Mouse (Mus musculus) ovary, adult 18-20 months (tissue): ENCODE measurements around the gene Mdga1.
A peak's percentile ranks its signal among the peaks of the same experiment; 100 is the strongest.

ENCODE experiments used
- DNase-seq: peaks from one replicate; pipeline ENCODE4 v3.0.0; 2022; ENCODE audit warnings: low spot score, mixed read lengths

The Mdga1 gene

DNA sequence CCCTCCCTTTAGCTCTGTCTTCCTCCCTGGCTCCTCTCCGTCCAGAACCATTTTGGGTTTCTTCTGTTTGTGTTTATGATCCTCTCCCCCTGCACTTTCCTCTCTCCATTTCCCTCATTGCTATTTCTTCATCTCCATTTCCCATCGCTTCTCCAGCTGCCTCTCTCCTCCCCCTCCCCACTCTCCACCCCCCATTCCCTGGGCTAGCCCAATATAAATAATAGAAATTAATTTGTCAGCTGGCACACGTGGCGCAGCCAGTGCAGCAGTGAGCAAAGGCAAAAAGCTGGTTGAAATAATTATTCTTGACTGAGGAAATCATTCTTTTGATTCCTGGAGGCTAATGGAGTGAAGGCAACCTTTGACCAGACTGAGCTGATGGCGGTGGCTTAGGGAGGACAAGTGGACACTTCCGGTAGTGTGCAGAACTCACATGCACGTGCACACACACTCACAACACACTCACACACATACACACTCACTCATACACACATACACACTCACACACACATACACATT is at the start of gene Mdga1:
Mdga1 (minus strand) TSS at position 51 of the 519 bp plus-strand sequence.
- no peak for DNase-seq

DNA sequence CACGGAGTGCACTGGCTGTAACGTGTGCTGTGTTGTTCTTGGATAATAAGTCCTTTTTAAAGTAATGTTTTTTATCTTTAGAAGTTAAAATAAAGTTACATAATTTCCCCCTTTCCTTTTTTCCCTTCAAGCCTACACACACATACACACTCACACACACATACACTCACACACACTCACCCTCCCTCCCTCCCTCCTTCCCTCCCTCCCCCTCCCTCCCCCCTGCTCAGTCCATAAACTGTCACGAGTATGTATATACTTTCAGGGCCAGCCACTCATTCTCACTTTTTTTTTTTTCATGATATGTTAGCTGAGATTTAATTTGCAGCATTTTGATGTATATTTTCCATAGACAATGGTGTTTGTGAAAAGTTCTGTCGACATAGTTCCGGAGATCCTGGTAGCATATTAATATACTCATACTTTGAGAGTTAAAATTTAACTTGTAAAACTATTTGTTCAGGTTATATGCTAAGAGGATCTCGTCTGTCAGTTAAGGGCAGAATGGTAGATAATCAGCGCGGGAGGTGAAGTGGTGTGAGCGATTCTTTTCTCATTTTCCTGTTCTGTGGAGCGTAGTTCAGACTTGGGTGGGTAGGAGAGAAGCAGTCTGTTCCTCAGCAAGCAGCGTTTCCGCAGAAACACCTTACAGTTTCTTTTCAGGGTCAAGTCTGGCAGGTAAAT is 49.2 kb upstream of the Mdga1 start:
- DNase-seq, result no peak

DNA sequence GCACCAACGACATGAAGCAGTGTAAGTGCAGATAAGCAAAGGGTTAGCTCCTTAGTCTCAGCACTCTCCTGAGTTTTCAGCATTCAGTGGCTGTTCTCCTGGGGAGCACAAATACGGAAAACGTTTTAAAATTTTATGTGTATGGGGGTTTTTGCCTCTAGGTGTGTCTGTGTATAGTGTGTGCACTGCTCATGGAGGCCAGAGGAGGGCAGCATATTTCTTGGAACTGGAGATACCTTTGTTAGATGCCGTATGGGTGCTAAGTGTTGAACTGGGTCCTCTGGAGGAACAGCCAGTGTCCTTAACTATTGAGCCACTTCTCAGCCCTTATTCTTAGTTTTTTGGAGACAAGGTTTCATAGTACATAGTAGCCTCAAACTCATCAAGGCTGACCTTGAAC is 44.8 kb upstream of the Mdga1 start:
- no peak for DNase-seq

DNA sequence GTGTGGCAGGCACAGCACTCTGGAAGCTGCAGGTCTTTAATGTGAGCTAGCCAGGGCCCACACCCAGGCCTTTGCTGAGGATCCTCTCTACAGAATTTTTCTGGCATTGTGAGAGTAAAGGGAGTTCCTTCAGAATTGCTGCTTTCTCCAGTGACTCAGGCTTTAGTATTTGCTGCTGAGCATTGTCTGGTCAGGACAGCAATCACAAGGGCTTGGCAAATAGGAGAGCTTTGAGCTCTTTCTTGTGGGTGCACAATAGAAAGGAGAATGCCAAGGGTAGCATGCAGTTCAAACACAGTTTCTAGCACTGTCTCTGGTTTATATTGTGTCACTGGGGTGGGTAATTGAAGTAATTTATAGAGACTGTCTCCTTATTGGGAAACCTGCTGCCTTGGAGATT is 38.5 kb upstream of the Mdga1 start:
- no peak for DNase-seq

DNA sequence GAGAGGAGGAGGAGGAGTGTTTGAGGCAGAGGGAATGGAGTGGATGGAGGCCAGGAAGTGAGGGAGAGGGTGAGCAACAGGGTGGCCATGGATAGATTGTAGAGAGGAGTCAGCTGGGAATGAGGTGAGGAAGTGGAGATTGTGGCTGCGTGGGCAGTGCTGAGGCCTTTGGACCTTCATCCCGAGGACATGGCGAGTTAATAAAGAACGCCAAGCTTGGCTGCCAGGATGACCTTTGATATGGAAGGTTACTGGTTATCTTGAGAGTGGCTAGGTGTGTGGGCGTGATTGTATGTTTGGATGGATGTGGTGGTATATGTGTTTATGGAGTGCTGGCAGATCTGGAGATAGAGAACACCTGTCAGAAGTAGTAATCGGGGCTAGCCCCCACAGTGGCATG is 38.0 kb upstream of the Mdga1 start:
- DNase-seq, result no peak

DNA sequence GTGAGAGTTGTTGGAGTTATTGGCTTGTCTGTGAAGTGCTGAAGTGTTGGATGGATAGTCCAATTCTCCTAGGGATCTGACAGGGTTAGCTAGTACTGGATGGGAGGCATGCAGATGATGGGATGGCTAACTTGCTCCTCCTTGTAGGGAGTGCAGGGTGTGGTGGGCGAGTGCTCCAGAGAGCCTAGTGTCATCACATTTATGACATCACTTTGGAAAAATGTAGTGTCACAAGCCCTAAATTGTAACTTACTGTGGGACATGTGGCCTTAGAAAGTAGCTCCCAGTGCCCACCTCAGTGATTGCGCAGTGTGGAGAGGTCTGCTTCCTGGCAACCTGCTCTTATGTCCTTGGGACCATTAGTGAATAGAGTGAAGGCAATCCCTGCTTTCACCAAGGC is 37.0 kb upstream of the Mdga1 start:
- DNase-seq, result no peak

DNA sequence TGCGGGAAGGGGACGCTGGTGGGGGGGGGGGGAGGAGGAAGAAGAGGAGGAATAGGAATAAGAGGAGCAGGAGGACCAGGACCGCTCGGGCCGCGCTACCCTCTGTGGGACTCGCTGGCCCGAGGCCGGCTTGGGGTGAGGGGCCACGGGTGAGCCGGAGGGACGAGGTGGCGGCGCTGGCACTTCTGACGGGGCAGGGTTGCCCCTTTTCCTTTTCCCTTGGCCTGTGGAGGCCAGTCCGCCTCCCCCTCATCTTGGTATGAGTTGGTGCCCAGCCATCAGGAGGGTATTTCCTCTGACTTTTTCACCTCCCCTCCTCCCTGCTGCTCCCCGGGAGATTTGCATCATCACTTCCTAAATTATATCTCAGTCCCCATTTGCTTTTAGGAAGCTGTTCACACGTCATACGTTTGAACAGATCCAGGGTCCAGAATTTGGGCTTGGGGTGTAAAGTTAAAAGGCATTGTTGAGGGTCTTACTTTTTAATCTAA is 35.6 kb upstream of the Mdga1 start:
- peak; percentile 19 for DNase-seq

DNA sequence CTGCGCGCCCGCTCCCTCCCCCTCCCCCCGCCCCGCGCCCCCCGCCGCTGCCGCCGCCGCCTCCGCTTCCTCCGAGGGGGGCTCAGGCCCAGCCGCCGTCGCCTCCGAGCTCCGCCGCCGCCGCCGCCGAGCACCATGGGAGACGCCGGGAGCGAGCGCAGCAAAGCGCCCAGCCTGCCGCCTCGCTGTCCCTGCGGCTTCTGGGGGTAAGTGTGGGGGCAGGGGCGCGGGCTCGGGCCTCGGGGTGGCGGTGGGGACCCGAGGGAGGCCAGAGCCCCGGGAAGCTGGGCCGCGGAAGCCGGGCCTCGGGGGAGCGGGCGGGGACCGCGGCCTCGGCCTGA is 35.2 kb upstream of the Mdga1 start:
- no peak for DNase-seq

DNA sequence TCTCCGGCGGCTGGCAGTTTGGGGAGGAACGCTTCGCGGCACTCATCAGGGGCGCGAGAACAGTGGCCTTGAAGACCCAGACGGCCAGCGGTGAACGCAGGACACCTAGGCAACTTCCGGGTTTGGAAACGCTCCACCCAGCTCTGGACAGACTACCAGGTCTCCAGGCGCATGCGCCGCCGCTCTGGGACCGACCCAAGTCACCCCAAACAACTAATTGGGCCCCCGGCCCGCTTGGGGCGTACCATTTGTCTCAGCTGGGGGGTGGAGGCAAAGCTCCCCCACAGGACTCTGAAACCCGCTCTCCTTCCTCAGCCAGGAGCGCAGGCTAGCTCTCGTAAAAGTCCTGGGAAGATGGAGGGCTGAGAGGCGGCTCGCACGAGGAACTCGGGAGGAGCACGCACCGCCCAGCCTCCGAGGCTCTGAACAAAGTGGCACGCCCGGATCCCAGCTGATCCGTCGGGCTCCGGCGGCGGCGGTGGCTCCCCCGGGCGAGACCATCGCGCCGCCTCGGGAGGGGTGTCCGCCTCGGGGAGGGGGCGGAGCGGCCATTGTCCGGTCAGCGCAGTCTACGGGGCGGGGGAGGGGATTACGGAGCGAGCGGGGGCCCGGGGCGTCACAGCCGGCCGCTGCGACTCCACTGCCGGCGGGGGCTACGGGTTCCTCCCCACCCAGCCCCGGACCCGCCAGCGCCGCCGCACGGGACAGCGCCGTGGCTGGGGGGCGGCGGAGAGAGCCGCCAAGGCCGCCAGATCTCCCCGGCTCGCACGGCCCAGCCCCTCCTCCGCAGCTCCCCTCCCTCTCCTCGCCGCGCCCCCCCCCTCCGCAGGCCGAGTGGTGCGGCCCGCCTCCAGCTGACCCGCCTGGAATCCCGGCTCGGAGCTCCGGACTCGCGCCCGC is 34.6 kb upstream of the Mdga1 start, which contains the start of gene Zfand3:
Zfand3 (plus strand) TSS at position 531 of the 900 bp plus-strand sequence.
- DNase-seq, result peak; percentile 92

DNA sequence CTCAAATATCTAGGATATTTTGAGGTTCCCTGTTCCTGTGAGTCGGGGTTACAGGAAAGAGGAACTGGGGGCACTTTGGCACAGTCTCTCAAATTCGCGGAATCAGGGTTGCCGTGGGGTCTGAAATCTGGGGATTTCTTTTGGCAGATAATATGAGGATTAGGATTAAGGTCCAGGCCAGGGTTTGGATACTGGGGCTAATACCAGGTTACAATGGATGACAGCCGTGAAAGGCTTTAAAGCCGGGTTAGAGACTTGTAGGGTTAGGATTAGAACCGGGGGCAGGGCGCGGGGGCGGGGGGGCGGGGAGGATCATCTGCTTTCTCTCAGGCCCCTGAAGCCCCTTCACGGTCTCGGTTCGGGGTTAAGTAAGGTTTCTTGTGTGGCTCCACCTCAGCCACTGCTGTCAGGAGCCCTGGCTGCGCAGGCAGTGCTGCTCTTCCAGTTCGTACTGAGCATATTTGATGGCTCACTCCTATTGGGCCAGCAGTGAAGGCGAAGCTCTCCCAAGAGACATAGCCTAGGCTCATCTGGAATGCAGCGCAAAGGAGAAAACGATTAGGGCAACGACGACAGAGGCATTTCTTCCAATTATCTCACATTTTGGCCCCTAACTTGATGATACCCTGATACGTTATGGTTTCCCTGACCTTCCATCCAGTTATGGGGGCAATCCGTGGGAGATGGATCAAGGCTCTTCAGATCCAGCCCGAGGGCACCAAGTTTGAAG is 28.8 kb upstream of the Mdga1 start:
- no peak for DNase-seq

DNA sequence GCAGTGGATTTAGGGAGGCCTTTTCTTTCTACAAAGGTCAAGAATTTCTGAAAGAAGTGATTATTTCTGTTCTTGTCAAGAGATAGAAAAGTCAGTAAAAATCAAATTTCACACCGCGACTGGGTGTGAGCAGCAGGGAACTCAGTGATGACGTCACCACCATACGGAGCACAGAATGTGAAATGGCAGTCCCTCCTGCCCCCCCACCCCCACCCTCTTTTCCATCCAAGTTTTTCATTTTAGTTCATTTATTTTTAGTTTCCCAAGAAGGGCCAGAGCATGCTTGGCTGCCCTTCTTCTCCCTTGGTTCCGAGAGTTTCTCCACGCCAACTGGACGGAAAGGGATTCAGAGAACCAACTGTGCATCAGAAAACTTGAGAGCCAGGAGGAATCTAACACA is 27.8 kb upstream of the Mdga1 start:
- no peak for DNase-seq

DNA sequence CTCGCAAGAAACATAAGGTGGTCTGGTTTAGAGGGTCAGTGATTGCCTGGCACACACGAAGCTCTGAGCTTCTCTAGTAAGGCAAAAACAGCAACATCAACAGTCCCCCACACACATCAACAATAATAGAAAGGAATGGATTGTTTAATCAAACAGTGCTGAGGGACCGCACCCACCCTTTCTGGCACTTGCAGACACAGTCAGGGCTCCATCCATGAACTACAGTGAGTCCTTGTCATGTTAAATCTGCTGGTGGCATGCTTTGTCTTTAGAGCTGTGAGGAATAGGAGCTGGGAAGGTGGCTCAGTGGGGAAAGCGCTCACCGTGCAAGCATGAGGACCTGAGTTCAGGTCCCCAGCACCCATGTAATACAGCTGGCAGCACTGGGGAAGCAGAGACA is 26.1 kb upstream of the Mdga1 start:
- no peak for DNase-seq

DNA sequence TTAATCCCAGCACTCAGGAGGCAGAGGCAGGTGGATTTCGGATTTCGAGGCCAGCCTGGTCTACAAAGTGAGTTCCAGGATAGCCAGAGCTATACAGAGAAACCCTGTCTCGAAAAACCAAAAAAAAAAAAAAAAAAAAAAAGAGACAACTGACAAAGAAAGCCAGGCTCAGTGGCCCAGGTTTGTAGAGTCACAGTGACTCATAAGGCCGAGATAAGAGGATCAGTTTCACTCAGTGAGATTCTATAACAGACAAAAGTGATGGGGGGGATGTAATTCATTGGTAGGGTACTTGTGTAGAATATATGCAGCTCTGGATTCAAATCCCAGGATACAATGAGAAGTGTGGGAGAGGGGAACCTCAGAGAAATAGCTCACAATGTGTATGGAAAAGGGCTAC is 24.6 kb upstream of the Mdga1 start:
- DNase-seq, result no peak

DNA sequence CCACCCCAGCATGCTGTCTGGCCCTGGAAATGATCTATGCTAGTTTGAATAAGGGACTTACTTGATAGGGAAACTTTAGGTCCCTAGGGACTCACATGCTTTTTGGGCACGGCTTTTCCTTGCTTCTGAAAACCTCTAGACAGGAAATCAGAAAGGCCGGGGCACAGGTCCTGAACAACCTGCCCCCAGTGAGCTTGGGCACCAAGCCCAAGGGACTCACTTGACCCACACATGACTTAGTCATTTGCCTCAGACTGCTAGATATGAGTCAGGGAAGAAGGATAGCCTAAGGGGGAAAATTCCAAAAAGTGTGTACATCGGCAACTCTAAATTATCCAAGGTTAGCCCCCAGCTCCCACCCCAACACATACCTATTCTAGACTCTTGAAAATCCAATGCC is 24.1 kb upstream of the Mdga1 start:
- DNase-seq, result no peak

DNA sequence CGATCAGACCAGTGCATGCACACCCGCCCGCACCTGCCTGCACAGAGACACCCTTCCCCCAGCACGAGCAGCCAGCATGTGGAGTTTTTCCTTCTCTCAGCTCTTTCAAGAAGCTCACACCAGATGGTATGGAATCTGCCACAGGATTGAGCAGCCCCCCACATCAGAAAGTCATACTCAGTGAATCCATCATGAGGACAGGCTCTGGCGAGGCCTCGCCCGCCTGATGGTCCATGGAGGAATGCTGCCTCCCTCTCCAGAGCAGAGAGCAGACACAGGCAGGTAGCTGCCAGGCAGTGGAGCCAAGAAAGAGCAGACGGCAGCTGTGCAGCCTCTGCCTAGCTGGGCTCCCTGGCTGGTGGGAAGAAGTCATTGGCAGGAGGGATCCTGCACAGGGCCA is 23.6 kb upstream of the Mdga1 start:
- DNase-seq, result no peak

DNA sequence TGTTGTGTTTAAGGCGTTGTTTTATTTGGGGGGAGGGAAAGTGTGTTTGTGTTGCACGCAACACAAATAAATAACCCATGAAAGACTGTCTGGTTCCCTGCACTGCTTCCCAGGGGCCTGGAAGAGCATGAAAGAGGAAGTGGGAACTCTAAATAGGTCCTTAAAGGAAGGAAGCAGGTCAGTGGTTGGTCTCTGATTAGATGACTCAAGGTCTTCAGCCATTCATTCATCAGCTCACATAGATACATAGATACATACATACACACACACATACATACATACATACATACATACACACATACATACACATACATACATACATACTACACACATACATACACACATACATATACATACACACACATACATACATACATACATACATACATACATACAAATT is 21.0 kb upstream of the Mdga1 start:
- DNase-seq, result no peak

DNA sequence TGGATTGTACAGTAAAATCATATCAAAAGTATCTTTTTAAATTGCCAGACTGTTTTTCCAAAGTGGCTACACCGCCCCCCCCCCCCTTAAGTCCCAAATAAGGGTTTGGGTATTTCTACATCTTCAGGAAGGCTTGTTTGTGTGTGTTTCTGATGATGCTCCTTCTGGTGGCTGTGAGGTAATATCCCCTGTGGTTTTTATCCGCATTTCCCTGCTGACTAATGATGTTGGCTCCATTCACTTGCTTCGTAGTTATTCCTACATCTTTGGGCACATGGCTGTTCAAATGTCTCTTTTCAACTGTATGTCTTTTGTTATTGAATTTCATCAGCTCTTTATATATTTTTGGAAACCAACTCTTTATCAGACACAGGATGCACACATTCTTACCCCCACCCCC is 20.2 kb upstream of the Mdga1 start:
- DNase-seq, result no peak

DNA sequence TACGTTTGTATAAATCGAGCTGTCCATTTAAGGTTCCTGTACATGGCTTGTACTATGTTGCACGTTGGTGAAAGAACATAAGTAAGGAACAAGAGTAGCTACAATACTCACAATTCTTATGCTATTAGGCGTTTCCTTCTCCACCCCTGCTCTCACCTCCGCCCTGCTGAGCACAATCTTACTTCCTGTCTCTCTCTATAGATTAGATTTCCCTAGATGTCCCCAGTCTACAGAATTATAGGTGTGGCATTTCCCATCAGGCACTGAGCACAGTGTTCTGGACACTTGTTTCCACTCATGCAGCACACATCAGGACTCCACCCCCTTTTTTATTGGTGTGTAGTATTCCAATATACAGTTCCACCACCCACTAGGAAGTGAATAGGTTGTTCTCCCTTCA is 19.8 kb upstream of the Mdga1 start:
- no peak for DNase-seq

DNA sequence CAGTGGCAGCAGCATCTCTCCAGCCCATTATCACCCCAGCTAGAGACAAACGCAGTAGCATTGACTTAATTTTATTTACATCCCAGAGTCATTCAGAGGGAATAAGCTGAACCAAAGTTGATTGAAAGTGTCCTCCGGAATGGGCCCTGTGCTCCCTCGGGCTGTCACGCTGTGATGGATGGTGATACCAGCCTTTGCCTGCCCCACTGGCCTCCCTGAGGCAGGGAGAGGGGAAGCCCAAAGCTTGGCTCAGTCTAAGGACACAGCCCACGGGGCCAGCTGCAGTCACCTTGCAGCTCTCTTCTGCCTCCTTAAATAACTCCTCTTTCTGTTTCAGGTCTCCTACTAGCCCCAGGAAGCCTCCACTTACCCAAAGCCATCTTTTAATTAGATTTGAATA is 18.3 kb upstream of the Mdga1 start:
- DNase-seq, result no peak

DNA sequence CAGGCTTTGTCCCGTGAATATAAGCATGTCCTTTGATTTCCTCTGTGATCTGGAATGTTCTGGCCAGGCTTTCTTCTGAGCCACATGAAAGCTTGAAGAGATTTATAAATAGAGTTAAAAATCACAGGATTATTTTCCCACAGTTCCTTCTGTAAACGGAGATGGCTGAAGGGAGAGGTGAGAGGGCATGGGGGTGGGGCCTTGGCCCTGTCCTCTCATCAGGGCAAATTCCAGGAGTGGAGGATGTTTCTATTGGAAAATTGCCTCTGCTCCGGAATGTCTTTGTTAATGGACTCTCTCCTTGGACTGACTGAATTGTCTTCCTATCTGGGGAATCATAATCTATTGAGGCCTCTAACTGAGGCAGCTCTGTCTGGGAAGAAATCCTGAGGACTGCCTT is 15.6 kb upstream of the Mdga1 start:
- no peak for DNase-seq

DNA sequence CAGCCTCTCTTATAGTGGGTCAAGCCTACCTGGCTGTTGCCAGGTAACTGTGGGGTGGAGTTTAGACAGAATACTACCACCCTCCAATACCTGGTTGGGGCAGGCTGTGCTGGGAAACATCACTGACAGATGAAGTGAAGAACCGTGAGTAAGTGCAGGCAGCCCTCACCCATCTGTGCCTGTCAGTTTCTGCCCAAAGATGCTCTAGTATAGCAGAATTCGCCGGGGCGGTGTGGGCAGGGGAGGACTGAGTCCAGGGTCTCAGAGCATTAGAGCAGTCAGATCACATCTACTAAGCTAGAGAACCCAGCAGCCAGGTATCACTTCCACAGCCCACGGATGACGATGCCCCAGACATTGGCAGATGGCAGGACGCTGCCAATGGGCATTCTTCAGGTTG is 15.0 kb upstream of the Mdga1 start:
- no peak for DNase-seq

DNA sequence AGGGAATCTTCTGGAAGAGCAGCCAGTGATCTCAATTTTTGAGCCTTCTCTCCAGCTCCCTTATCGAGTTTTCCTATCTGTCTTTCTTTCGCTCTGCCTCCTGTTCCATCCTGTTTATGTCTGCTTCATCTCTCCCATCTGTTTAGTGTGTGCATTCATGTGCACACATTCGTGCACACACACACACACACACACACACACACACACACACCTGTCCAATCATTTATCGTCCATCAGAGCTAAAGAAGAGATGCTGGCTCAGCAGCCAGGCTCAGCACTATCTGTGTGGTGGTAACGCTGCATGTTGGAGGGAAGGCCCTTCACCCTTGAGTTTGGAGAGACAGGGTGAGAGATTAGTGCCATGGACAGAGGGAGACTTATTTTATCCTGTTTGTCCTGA is 13.3 kb upstream of the Mdga1 start:
- no peak for DNase-seq

DNA sequence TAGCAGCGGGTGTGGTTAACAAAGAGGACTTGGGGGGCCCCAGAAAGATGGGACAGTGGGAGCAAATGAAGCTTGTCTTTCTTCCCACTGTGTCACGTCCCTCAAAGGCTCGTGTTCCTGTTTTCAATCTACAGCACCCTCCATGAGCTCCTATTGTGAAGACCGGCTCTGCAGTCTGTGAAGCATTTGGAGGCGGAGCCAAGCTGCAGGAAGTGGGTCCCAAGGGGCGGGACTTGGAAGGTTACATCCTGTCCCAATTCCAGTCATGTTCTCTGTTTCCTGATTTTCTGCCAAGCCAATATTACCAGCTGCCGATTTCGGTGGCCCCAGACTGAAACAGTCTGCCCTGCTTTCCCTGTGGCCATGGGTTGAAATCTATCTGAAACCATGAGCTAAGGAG is 11.7 kb upstream of the Mdga1 start:
- no peak for DNase-seq
